Mouse (Mus musculus) left cerebral cortex, adult 11 months (tissue): Measurements from ENCODE around the gene Stn1.

Source experiments
- DNase-seq: peaks from one replicate; pipeline ENCODE4 v3.0.0; 2022; ENCODE audit warnings: low spot score

Gene Stn1

GRCm38 (mm10) chr19:47452211-47452610 lies 85.1 kb downstream of the Stn1 start:
- DNase-seq, result no peak

GRCm38 (mm10) chr19:47451476-47452113 lies 85.7 kb downstream of the Stn1 start:
- no peak for DNase-seq
